Mouse (Mus musculus) ES-Bruce4 (cell line): ENCODE measurements at regions not wholly inside any gene's neighbourhood (a gene's known extent, or its start where the extent isn't known, plus 50 kb on each side); places are given as distances from the start of the nearest gene placed in this dataset.
A peak's percentile ranks its signal among the peaks of the same experiment; 100 is the strongest.

Experiments used
- H3K27ac ChIP-seq: 2 replicates; pipeline ENCODE4 v1.5.1; 2012; ENCODE audit warnings: low read length, inconsistent platforms; ENCODE audit not compliant: insufficient read depth
- H3K27me3 ChIP-seq: 2 replicates; pipeline ENCODE4 v1.6.1; 2012; ENCODE audit warnings: mild to moderate bottlenecking, low read length, inconsistent platforms; ENCODE audit not compliant: control insufficient read depth, poor library complexity, insufficient read depth, severe bottlenecking
- H3K36me3 ChIP-seq: 2 replicates; pipeline ENCODE4 v1.6.1; 2012; ENCODE audit warnings: inconsistent platforms, mild to moderate bottlenecking, low read length, moderate library complexity; ENCODE audit not compliant: control insufficient read depth, poor library complexity, insufficient read depth, severe bottlenecking
- H3K4me1 ChIP-seq: one replicate; pipeline ENCODE4 v1.8.1; 2011; ENCODE audit warnings: low read length; ENCODE audit not compliant: control insufficient read depth, insufficient read depth
- H3K4me3 ChIP-seq: 2 replicates; pipeline ENCODE4 v1.5.1; 2011; ENCODE audit warnings: low read depth, mild to moderate bottlenecking, low read length
- H3K9ac ChIP-seq: 2 replicates; pipeline ENCODE4 v1.6.1; 2012; ENCODE audit warnings: low read depth, mild to moderate bottlenecking, inconsistent platforms; ENCODE audit not compliant: poor library complexity, severe bottlenecking
- H3K9me3 ChIP-seq: replicated peaks from 2 replicates; pipeline ENCODE4 v1.6.1; 2012; ENCODE audit warnings: mild to moderate bottlenecking, low read length, inconsistent platforms; ENCODE audit not compliant: control insufficient read depth, poor library complexity, insufficient read depth, severe bottlenecking
- CTCF ChIP-seq: IDR thresholded peaks from one replicate; pipeline ENCODE4 v1.8.1; 2011; ENCODE audit warnings: low read depth, low read length
- EP300 ChIP-seq: IDR thresholded peaks from 2 replicates; pipeline ENCODE4 v1.6.1; 2011; ENCODE audit warnings: low read depth, low read length; ENCODE audit not compliant: insufficient read depth
- POLR2A ChIP-seq: IDR thresholded peaks from one replicate; pipeline ENCODE4 v1.8.1; 2011; ENCODE audit warnings: low read length; ENCODE audit not compliant: insufficient read depth

GRCm38 (mm10) chrX:5873464-5873863 lies 173.8 kb upstream of the Nudt11 start:
- no peak overlapping the region for H3K27ac ChIP-seq
- H3K4me3 ChIP-seq: no peak overlapping the region
- H3K36me3 ChIP-seq: no peaks in the 10 kb centered on the region
- H3K4me1 ChIP-seq: no peaks in the 10 kb centered on the region
- no peaks in the 10 kb centered on the region for H3K9me3 ChIP-seq
- no peak overlapping the region for H3K9ac ChIP-seq
- H3K27me3 ChIP-seq: no peaks in the 10 kb centered on the region
- TF ChIP-seq POLR2A (no peak), EP300 (no peak), CTCF (no peak)

GRCm38 (mm10) chrX:5917203-5917602 lies 130.1 kb upstream of the Nudt11 start:
- Histone ChIP-seq H3K4me3 (no peak overlapping the region), H3K4me1 (peaks cover 1% of the 10 kb centered on the region), H3K9me3 (no peaks in the 10 kb centered on the region), H3K9ac (no peak overlapping the region), H3K27me3 (no peaks in the 10 kb centered on the region), H3K36me3 (no peaks in the 10 kb centered on the region), H3K27ac (no peak overlapping the region)
- TF ChIP-seq POLR2A (no peak), CTCF (no peak), EP300 (no peak)

- no peak overlapping the region for H3K27ac ChIP-seq
Observed at GRCm38 (mm10) chrX:5933517-5933916, 113.7 kb upstream of the Nudt11 start.

GRCm38 (mm10) chrX:5941956-5942355 lies 105.3 kb upstream of the Nudt11 start:
- no peak overlapping the region for H3K9ac ChIP-seq
- no peaks in the 10 kb centered on the region for H3K27me3 ChIP-seq

More at GRCm38 (mm10) chrX:5933517-5933916, 113.7 kb upstream of the Nudt11 start:
- H3K36me3 ChIP-seq: no peaks in the 10 kb centered on the region
- no peak overlapping the region for H3K9ac ChIP-seq
- no peaks in the 10 kb centered on the region for H3K4me1 ChIP-seq
- no peaks in the 10 kb centered on the region for H3K27me3 ChIP-seq
- H3K4me3 ChIP-seq: no peak overlapping the region
- no peak for TF ChIP-seq POLR2A
- no peak for TF ChIP-seq CTCF
- no peak for TF ChIP-seq EP300
- no peaks in the 10 kb centered on the region for H3K9me3 ChIP-seq

More at GRCm38 (mm10) chrX:5941956-5942355, 105.3 kb upstream of the Nudt11 start:
- H3K27ac ChIP-seq: no peak overlapping the region
- no peak overlapping the region for H3K4me3 ChIP-seq
- H3K9me3 ChIP-seq: no peaks in the 10 kb centered on the region
- TF ChIP-seq EP300 (no peak), POLR2A (no peak), CTCF (peak; percentile 1)
- H3K4me1 ChIP-seq: no peaks in the 10 kb centered on the region
- no peaks in the 10 kb centered on the region for H3K36me3 ChIP-seq
